In genomic region chr11:82109611-82110010, GRCm38 (mm10) we compare ENCODE assay signal across 25 mouse cellular contexts. TPM values are rescaled to one million over a fixed set of nuclear protein-coding genes. Genes with fewer than 3 reads are reported as not detected.
"Had no signal": no experiment of that assay in that cellular context is flagged by ENCODE, and none has a peak within 500 bp of the region (broad histone marks: within the 10 kb centered on the region; RNA-seq: fewer than 3 reads in every experiment).

No protein-coding gene starts in this region.

- H3K4me3 ChIP-seq: midbrain, embryonic 13.5 days; midbrain, embryonic 15.5 days; neural tube, embryonic 12.5 days had no signal

- DNase-seq: lung, adult 18-20 months; lung, embryonic 14.5 days; lung, postnatal 10 days; lung, postnatal 4 days; retina, postnatal 1 day; right cerebral cortex, adult 18-20 months; right cerebral cortex, postnatal 25 days; right cerebral cortex, postnatal 4 days; spleen, adult 18-20 months; thymus, adult 18-20 months; thymus, postnatal 14 days; thymus, postnatal 36 days had no signal

- H3K27ac ChIP-seq: midbrain, embryonic 13.5 days; midbrain, embryonic 15.5 days; neural tube, embryonic 12.5 days had no signal

- H3K4me2 ChIP-seq: lung, embryonic 14.5 days; midbrain, embryonic 11.5 days; midbrain, embryonic 13.5 days; midbrain, embryonic 15.5 days; neural tube, embryonic 12.5 days had no signal

- ATAC-seq: midbrain, embryonic 13.5 days; midbrain, embryonic 15.5 days had no signal

- H3K36me3 ChIP-seq: midbrain, embryonic 13.5 days; midbrain, embryonic 15.5 days; neural tube, embryonic 12.5 days had no signal

- H3K9me3 ChIP-seq: midbrain, embryonic 13.5 days; midbrain, embryonic 15.5 days; neural tube, embryonic 12.5 days had no signal

- H3K27me3 ChIP-seq: midbrain, embryonic 13.5 days; midbrain, embryonic 15.5 days; neural tube, embryonic 12.5 days had no signal

- H3K9ac ChIP-seq: lung, embryonic 14.5 days; midbrain, embryonic 13.5 days; midbrain, embryonic 15.5 days; neural tube, embryonic 12.5 days had no signal

- H3K4me1 ChIP-seq: midbrain, embryonic 13.5 days; midbrain, embryonic 15.5 days; neural tube, embryonic 12.5 days had no signal

RNA-seq across cellular contexts. Expression of gene Ccl8, which starts 5.4 kb away (rescaled TPM):
- total RNA-seq: megakaryocyte, adult 5-6 weeks; midbrain, postnatal 0 days; monocyte, adult 5-6 weeks; neutrophil, adult 5-6 weeks had no signal
- polyA plus RNA-seq: liver, embryonic 16.5 days; lung, embryonic 14.5 days; lung, embryonic 16.5 days; midbrain, embryonic 11.5 days; midbrain, embryonic 13.5 days; midbrain, embryonic 15.5 days; midbrain, postnatal 0 days; neural tube, embryonic 12.5 days; neural tube, embryonic 14.5 days; stomach, embryonic 14.5 days; stomach, embryonic 16.5 days had no signal

RNA-seq across cellular contexts. Expression of gene Ccl12, which starts 8.0 kb away (rescaled TPM):
- total RNA-seq: megakaryocyte, adult 5-6 weeks; monocyte, adult 5-6 weeks; neutrophil, adult 5-6 weeks had no signal

RNA-seq across cellular contexts. Expression of gene Ccl11, which starts 52.0 kb away (rescaled TPM):
- total RNA-seq: megakaryocyte, adult 5-6 weeks; midbrain, postnatal 0 days; monocyte, adult 5-6 weeks; neutrophil, adult 5-6 weeks had no signal
- polyA plus RNA-seq: midbrain, embryonic 11.5 days; midbrain, embryonic 13.5 days; midbrain, embryonic 15.5 days; neural tube, embryonic 14.5 days had no signal
